Mouse (Mus musculus): Measurements from ENCODE around the gene Gm973. TPM values are rescaled to one million over a fixed set of nuclear protein-coding genes. Genes with fewer than 3 reads are reported as not detected.

The Gm973 gene
- 0.15 TPM in 1 of 2 replicates, not detected in the other for polyA plus RNA-seq (2016; fragmentation: Nextera tagmentation; extraction: Ambion mirVana)

GRCm38 (mm10) chr1:59516026-59516917 is at the start of gene Gm973:
Gene Gm973, plus strand, starts transcription at chr1:59516264.
- Histone ChIP-seq H3K27me3 (replicated peaks) (no peaks in the 10 kb centered on the region), H3K27ac (ENCODE audit: poor library complexity, severe bottlenecking) (peak within 1 kb of the TSS; percentile 58; the same call in 1 of the 2 replicates), H3K4me1 (replicated peaks) (peaks cover 23% of the 10 kb centered on the region), H3K4me2 (peak within 1 kb of the TSS; percentile 77), H3K9me3 (replicated peaks) (no peaks in the 10 kb centered on the region), H3K36me3 (no peaks in the 10 kb centered on the region), H3K9ac (peak within 1 kb of the TSS; percentile 55), H3K4me3 (peak within 1 kb of the TSS; percentile 47)
- peak; percentile 59 for ATAC-seq (ENCODE audit: insufficient number of reproducible peaks, low FRiP score)
- 5% methylated on average over 25 of the region's 25 CpGs for WGBS

GRCm38 (mm10) chr1:59469170-59469569 is 46.9 kb upstream of the Gm973 start:
- 43% methylated on average over 4 of the region's 4 CpGs for WGBS

DNA sequence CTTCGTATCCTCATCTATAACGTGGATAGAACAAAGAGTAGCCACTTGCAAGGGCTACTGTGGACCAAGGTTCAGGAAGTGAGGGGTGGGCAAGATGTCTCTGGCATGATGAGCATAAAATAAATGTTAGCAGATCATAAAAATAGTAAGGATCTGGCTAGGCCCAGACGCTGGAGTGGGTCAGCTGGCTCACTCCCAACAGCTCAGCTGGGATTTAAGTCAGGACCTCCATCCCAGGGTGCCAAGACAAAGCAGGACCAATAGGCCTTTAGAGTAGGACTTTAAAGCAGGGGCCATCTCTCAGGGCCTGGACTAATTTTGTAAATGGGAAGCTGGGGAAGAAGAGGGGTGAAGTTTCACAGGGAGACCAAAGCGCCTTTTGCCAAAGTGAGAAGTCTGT is 45.3 kb upstream of the Gm973 start:
- peaks cover 14% of the 10 kb centered on the region for H3K4me1 ChIP-seq (replicated peaks)
- no peak for ATAC-seq (ENCODE audit: insufficient number of reproducible peaks, low FRiP score)
- no peak overlapping the region for H3K4me3 ChIP-seq
- no peak overlapping the region for H3K27ac ChIP-seq (ENCODE audit: poor library complexity, severe bottlenecking)
- no peaks in the 10 kb centered on the region for H3K9me3 ChIP-seq (replicated peaks)
- peaks cover 44% of the 10 kb centered on the region for H3K27me3 ChIP-seq (replicated peaks)
- 57% methylated on average over 4 of the region's 4 CpGs for WGBS
- H3K36me3 ChIP-seq = no peaks in the 10 kb centered on the region
- no peak overlapping the region for H3K4me2 ChIP-seq
- H3K9ac ChIP-seq = no peak overlapping the region

More at GRCm38 (mm10) chr1:59469170-59469569, 46.9 kb upstream of the Gm973 start:
- Histone ChIP-seq H3K27ac (ENCODE audit: poor library complexity, severe bottlenecking) (no peak overlapping the region), H3K9ac (no peak overlapping the region), H3K4me1 (replicated peaks) (peaks cover 14% of the 10 kb centered on the region), H3K36me3 (no peaks in the 10 kb centered on the region), H3K9me3 (replicated peaks) (no peaks in the 10 kb centered on the region), H3K4me3 (no peak overlapping the region), H3K4me2 (no peak overlapping the region), H3K27me3 (replicated peaks) (peaks cover 42% of the 10 kb centered on the region)
- no peak for ATAC-seq (ENCODE audit: insufficient number of reproducible peaks, low FRiP score)

DNA sequence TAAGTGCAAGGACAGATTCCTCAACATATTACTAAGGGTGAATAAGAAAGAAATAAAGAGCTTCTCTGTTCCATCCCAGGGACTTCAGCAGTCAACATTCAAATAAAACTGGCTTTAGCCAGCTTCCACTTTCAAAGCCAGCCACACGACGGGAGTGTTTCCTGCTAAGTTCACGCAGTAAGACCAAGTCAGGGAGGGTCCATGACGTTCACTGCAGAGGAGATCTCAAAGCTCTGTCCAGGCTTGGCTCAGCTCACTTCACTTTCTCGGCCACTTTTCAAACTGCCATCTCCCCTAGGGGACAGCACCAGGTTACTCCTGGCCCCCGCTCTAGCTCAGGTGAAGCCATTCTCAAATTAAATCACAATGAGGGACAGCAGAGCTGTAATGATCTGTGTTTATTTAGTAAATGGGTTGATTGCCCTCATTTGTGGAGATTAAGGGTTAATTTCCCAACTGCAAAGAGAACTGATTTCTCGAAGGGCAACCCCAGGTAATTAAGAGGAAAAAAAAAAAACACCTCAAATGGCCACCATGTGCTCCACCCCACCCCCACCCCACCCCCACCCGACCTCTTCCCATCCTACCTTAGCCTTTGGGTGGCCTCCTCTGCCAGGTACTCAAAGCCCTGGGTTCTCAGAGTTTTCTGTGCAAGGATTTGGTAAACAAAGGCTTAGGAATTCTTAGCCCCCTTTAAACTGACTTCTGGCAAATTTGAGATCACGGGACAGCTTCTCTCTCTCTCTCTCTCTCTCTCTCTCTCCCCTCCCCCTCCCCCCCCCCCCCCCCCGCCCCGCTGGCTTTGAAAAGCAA is 43.5 kb upstream of the Gm973 start:
- Histone ChIP-seq H3K4me2 (peak overlapping the region; percentile 14), H3K9me3 (replicated peaks) (no peaks in the 10 kb centered on the region), H3K27ac (ENCODE audit: poor library complexity, severe bottlenecking) (no peak overlapping the region), H3K4me3 (no peak overlapping the region), H3K4me1 (replicated peaks) (peaks cover 14% of the 10 kb centered on the region), H3K36me3 (no peaks in the 10 kb centered on the region), H3K27me3 (replicated peaks) (peaks cover 48% of the 10 kb centered on the region), H3K9ac (no peak overlapping the region)
- 9% methylated on average over 9 of the region's 11 CpGs for WGBS
- no peak for ATAC-seq (ENCODE audit: insufficient number of reproducible peaks, low FRiP score)

- whole genome bisulfite sequencing = 15% methylated on average over 4 of the region's 4 CpGs
- Histone ChIP-seq H3K36me3 (no peaks in the 10 kb centered on the region), H3K27me3 (replicated peaks) (peaks cover 54% of the 10 kb centered on the region), H3K9me3 (replicated peaks) (no peaks in the 10 kb centered on the region), H3K27ac (ENCODE audit: poor library complexity, severe bottlenecking) (no peak overlapping the region), H3K9ac (no peak overlapping the region), H3K4me1 (replicated peaks) (peaks cover 14% of the 10 kb centered on the region), H3K4me2 (peak overlapping the region; percentile 14), H3K4me3 (no peak overlapping the region)
- ATAC-seq (ENCODE audit: insufficient number of reproducible peaks, low FRiP score) = no peak
These were observed 42.9 kb upstream of the Gm973 start for GRCm38 (mm10) chr1:59473181-59473555.

DNA sequence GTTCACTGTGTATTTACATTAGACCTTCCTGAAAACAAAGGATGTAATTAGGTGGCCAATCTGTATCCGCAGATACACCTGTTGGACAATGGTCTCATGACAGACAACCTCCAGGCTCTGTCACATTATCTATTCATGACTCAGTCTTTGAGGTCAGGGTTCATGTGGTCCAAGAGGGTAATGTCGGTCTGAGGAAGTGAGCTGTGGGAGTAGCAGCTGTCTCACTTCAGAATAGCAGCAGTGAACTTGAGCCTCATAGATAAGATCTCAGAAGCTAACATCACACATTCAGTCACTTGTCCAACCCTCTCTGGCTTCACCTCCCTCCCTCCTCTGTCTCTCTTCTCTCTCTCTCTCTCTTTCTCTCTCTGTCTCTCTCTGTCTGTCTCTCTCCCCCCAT is 40.4 kb upstream of the Gm973 start:
- Histone ChIP-seq H3K9me3 (replicated peaks) (no peaks in the 10 kb centered on the region), H3K27ac (ENCODE audit: poor library complexity, severe bottlenecking) (no peak overlapping the region), H3K4me3 (no peak overlapping the region), H3K9ac (no peak overlapping the region), H3K36me3 (no peaks in the 10 kb centered on the region), H3K4me1 (replicated peaks) (peaks cover 14% of the 10 kb centered on the region), H3K27me3 (replicated peaks) (peaks cover 54% of the 10 kb centered on the region), H3K4me2 (no peak overlapping the region)
- ATAC-seq (ENCODE audit: insufficient number of reproducible peaks, low FRiP score) = no peak
- WGBS = 21% methylated on average over 2 of the region's 2 CpGs

GRCm38 (mm10) chr1:59478911-59479310 is 37.2 kb upstream of the Gm973 start:
- Histone ChIP-seq H3K9ac (no peak overlapping the region), H3K4me1 (replicated peaks) (peaks cover 10% of the 10 kb centered on the region)
- 65% methylated on average over 3 of the region's 3 CpGs for WGBS

DNA sequence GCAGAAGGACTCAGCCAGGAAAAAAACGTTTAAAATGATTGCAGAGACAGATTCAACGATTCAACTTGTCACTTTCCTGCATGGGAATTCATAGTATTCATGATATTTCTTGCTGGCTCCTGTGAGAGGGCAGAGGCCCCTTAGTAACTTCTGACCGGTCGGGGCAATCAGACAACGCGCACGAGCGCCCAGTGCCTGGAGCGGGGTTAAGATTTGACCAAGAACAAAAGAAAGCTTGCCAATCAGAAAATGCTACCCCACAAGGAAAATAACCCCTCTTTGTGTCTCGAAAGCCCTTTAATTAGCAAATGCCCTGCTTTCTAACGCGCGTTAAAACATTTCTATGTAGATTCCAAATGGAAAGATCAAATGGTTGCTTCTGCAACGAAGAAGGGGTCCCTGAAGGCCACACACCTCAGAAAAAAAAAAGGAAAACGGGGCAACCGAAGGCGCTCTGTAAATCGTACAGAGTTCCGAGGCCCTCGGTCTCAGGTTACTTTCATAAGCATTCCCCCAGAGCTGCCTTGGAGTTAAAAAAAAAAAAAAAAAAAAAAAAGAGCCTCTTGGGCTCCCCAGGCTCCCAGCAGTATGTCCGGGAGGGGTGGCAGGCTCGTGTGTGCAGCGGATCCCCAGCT is 35.1 kb upstream of the Gm973 start:
- WGBS = 4% methylated on average over 23 of the region's 23 CpGs

More at GRCm38 (mm10) chr1:59478911-59479310, 37.2 kb upstream of the Gm973 start:
- Histone ChIP-seq H3K36me3 (no peaks in the 10 kb centered on the region), H3K27ac (ENCODE audit: poor library complexity, severe bottlenecking) (no peak overlapping the region), H3K9me3 (replicated peaks) (no peaks in the 10 kb centered on the region), H3K4me2 (no peak overlapping the region), H3K27me3 (replicated peaks) (peaks cover 46% of the 10 kb centered on the region), H3K4me3 (no peak overlapping the region)
- ATAC-seq (ENCODE audit: insufficient number of reproducible peaks, low FRiP score) = no peak

DNA sequence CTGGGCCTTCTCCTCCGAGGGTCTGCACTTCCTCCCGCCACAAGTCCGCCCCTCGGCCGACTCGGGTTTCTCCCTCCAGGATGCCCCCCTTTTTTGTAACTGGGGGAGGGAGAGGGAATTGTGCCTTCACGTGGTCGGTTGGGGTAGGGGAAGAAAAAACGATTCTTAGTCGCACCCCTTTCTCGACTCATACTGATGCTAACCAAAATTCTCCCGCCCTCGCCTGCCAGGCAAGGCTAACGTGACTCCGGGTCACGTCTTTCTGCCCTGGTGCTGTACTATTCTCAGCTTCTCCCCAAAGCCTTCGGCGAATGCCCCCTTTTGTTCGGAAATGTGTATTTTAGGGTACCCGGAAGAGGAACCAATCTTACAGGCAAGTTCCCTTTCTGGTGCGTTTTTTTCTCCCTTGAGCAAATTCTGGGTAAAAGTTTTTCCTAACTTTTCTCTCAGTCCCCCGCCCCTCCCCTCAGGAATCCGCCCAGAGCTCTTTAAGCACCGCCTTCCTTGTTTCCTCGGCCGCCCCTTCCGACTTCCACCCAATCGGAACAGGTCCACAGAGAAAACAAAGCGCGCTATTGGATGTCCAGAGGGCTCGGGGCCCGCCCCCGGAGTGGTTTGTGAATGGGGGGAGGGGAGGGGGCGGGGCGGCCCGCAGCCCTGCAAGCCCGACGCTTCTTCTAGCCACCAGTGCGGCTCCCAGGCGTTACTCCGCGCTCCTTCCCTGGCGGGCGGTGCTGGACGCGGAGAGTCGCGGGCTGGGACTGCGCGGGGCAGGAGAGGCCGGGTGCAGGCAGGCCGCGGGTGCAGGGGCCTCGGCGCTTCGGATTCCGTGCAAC is 34.4 kb upstream of the Gm973 start:
- Histone ChIP-seq H3K4me2 (peak overlapping the region; percentile 90), H3K27ac (ENCODE audit: poor library complexity, severe bottlenecking) (peak overlapping the region; percentile 88), H3K4me3 (peak overlapping the region; percentile 61), H3K9me3 (replicated peaks) (no peaks in the 10 kb centered on the region), H3K36me3 (no peaks in the 10 kb centered on the region), H3K27me3 (replicated peaks) (peaks cover 37% of the 10 kb centered on the region), H3K9ac (peak overlapping the region; percentile 84), H3K4me1 (replicated peaks) (peaks cover 23% of the 10 kb centered on the region)
- WGBS = under 1% methylated on average over 57 of the region's 57 CpGs
- peak; percentile 93 for ATAC-seq (ENCODE audit: insufficient number of reproducible peaks, low FRiP score)

More for the DNA sequence above, 35.1 kb upstream of the Gm973 start:
- ATAC-seq (ENCODE audit: insufficient number of reproducible peaks, low FRiP score) = no peak
- Histone ChIP-seq H3K4me2 (peak overlapping the region; percentile 90), H3K36me3 (no peaks in the 10 kb centered on the region), H3K4me3 (peak overlapping the region; percentile 61), H3K9ac (peak overlapping the region; percentile 67), H3K27me3 (replicated peaks) (peaks cover 42% of the 10 kb centered on the region), H3K27ac (ENCODE audit: poor library complexity, severe bottlenecking) (peak overlapping the region; percentile 88), H3K4me1 (replicated peaks) (peaks cover 23% of the 10 kb centered on the region), H3K9me3 (replicated peaks) (no peaks in the 10 kb centered on the region)

DNA sequence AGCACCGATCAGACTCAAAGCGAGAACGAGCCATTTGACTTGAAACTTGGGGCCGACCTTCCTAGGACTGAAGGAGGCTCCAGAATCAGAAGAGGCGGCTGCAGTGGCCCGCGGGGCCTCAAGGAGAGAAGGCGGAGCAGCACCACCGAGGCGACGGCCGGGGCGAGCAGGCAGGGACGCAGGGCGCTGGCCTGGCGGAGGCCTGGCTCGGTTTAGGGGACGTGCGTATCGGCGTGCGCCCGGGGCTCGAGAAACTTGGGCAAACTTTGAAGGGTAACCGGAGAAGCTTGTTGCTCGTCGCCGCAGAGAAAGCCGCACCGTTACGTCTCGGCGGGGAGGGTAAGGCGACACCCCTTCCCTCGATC is 33.8 kb upstream of the Gm973 start, which contains the start of gene Fzd7:
Gene Fzd7 (plus strand): TSS at position 94 of the 365 bp plus-strand sequence.
- Histone ChIP-seq H3K4me1 (replicated peaks) (peaks cover 27% of the 10 kb centered on the region), H3K27me3 (replicated peaks) (peaks cover 32% of the 10 kb centered on the region)
- under 1% methylated on average over 35 of the region's 35 CpGs for WGBS

More for the DNA sequence above, 33.8 kb upstream of the Gm973 start, which contains the start of gene Fzd7:
- Histone ChIP-seq H3K9ac (peak within 1 kb of the TSS; percentile 84), H3K4me3 (peak within 1 kb of the TSS; percentile 61), H3K27ac (ENCODE audit: poor library complexity, severe bottlenecking) (peak within 1 kb of the TSS; percentile 88), H3K4me2 (peak within 1 kb of the TSS; percentile 90), H3K36me3 (no peaks in the 10 kb centered on the region), H3K9me3 (replicated peaks) (no peaks in the 10 kb centered on the region)
- ATAC-seq (ENCODE audit: insufficient number of reproducible peaks, low FRiP score) = peak; percentile 54
